Mouse (Mus musculus): ENCODE measurements around the gene Ccdc88c. TPM values are rescaled to one million over a fixed set of nuclear protein-coding genes. Genes with fewer than 3 reads are reported as not detected.
A peak's percentile ranks its signal among the peaks of the same experiment; 100 is the strongest.

Ccdc88c gene
- polyA plus RNA-seq, 1 experiment from 2014 or later = 5.9 TPM

DNA sequence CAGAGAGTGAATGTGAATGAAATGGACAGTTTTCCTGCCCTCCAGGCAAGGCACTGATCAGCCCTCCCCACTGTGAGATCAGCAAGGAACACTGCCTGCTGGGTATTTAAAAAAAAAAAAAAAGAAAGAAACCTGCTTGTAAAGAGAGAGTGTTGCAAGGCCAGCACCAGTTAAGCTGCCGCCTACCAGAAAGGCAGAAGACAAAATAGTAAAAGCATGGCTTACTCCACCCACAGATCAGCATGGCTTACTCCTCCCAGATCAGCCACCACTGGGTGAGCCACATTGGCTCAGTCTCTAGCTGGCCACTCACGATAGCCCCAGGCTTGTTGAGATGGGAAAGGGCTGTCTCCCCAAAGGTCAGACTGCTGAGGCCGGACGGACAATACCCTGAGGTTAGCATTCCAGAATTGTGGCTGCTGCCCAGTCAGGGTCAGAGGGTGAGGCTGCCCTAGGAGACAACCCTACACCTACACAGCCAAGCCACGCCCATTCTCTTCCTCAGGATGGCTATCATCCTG lies 32.4 kb downstream of the Ccdc88c start:
- 43% methylated on average over 5 of the region's 5 CpGs for WGBS (ENCODE audit: insufficient replicate concordance)
- H3K9me3 ChIP-seq (replicated peaks; ENCODE audit: control insufficient read depth, low read length) = no peaks in the 10 kb centered on the region
- no peak overlapping the region for H3K4me2 ChIP-seq (ENCODE audit: low read depth, low read length)
- peak overlapping the region; percentile 19; the same call in 1 of the 2 replicates for H3K27ac ChIP-seq (ENCODE audit: low read length)
- peak; percentile 20 for ATAC-seq (ENCODE audit: low read depth)
- no peak overlapping the region; the same call in 1 of the 2 replicates for H3K9ac ChIP-seq (ENCODE audit: low read depth, low read length)
- no peaks in the 10 kb centered on the region for H3K36me3 ChIP-seq (ENCODE audit: control insufficient read depth, insufficient read depth)
- no peak overlapping the region for H3K4me3 ChIP-seq (ENCODE audit: low read depth, low read length)
- H3K4me1 ChIP-seq (ENCODE audit: control insufficient read depth, low read depth, low read length) = peaks cover 57% of the 10 kb centered on the region
- no peaks in the 10 kb centered on the region for H3K27me3 ChIP-seq (ENCODE audit: control insufficient read depth, insufficient read depth, low read depth, low read length)

DNA sequence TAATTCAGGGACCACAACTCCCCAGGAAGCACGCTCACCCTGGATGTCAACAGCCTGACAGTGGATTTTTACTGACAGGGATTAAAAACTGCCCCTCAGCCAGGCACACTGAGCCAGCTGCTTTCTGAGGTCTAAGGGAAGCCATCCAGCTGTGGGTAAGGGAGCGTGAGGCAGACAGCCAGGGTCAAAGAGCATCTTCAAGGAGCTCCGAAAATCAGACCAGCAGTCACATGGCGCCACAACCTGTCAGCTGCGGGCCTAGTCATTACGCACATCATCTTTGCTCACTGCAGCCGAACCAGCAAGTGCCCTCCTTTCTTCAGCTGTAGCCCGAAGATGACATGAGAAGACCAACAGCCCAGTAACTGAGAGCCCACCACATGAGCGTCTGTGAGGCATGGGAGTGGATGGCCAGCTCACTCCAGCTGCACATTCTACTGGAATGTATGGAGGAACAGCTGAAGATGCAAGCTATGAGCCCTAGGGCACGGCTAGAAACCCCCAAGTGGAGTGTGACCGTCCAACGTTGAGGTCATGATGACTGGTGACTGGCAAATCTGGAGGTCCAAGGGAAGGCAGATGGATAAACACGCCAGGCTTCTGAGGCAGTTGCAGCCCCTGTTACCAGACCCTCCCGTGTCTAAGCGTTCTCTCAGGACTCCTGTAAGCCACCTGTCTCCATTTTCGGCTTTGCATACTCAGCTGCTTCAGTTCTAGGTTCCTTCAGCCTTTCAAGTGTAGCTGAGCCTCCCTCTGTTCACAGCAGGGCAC lies 33.1 kb downstream of the Ccdc88c start:
- Histone ChIP-seq H3K4me3 (ENCODE audit: low read depth, low read length) (no peak overlapping the region), H3K27ac (ENCODE audit: low read length) (peak overlapping the region; percentile 19; the same call in 1 of the 2 replicates), H3K4me2 (ENCODE audit: low read depth, low read length) (no peak overlapping the region), H3K4me1 (ENCODE audit: control insufficient read depth, low read depth, low read length) (peaks cover 52% of the 10 kb centered on the region), H3K9me3 (replicated peaks; ENCODE audit: control insufficient read depth, low read length) (no peaks in the 10 kb centered on the region), H3K36me3 (ENCODE audit: control insufficient read depth, insufficient read depth) (no peaks in the 10 kb centered on the region), H3K27me3 (ENCODE audit: control insufficient read depth, insufficient read depth, low read depth, low read length) (no peaks in the 10 kb centered on the region), H3K9ac (ENCODE audit: low read depth, low read length) (no peak overlapping the region; the same call in 1 of the 2 replicates)
- no peak for ATAC-seq (ENCODE audit: low read depth)
- 81% methylated on average over 16 of the region's 16 CpGs for WGBS (ENCODE audit: insufficient replicate concordance)

DNA sequence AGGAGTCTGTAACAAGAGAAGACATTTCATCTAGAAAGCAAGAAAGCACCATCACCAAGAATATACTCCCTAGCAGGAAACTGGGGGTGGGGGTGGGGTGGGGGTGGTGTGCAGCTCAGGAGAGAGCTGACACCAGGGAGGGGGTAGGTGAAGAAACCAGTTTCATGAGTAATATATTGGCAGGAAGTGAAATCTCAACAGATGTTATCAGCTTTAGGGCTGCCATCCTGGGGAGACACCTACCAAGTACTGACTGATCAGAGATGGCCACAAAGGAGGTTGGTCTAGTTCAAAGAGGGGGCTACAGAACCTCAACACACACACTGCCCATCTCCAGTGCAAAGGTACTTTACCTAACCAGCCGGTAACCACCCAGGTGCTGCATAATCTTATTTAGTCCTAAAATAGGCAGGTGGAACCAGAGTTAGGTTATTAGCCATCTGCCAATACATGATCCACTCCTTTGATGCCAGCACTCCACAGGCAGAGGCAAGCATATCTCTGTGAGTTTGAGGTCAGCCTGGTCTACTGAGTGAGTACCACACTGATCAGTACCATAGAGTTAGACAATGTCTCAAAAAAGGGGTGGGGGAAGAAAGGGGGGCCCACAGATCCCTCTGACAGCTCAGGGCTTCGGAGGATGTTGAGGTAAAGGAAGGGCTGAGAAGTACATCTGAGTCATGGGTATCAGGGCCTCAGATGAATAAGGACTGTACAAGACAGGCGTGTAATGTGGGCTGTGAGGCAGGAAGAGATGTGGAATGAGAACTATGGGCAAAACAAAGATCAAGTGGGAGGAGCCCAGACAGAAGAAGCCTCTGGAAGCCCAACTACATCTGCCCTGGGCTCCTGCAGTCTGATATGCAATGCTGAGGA lies 34.5 kb downstream of the Ccdc88c start:
- no peak overlapping the region for H3K9ac ChIP-seq (ENCODE audit: low read depth, low read length)
- no peak for ATAC-seq (ENCODE audit: low read depth)
- H3K36me3 ChIP-seq (ENCODE audit: control insufficient read depth, insufficient read depth) = no peaks in the 10 kb centered on the region
- peaks cover 39% of the 10 kb centered on the region for H3K4me1 ChIP-seq (ENCODE audit: control insufficient read depth, low read depth, low read length)
- no peak overlapping the region for H3K27ac ChIP-seq (ENCODE audit: low read length)
- H3K27me3 ChIP-seq (ENCODE audit: control insufficient read depth, insufficient read depth, low read depth, low read length) = no peaks in the 10 kb centered on the region
- H3K4me2 ChIP-seq (ENCODE audit: low read depth, low read length) = no peak overlapping the region
- WGBS (ENCODE audit: insufficient replicate concordance) = 68% methylated on average over 3 of the region's 3 CpGs
- H3K4me3 ChIP-seq (ENCODE audit: low read depth, low read length) = no peak overlapping the region
- H3K9me3 ChIP-seq (replicated peaks; ENCODE audit: control insufficient read depth, low read length) = no peaks in the 10 kb centered on the region

DNA sequence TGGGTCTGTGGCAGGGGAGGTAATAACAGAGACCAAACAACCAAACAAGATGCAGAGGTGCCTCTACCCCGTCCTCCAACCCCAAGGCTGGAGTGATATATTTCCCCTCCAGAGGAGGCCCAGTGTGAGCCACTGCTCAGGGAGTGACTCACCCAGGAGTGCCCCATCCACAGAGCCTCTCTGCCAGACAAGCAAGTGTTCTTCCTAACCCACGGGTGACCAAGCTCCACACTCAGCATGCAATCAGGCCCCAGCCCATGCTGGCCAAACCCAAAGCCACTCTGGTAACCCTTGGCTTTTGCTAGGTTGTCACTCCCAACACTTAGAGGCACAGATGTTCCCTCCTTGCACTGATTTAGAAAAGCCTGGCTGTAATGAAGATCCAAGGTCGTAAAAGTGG lies 35.7 kb downstream of the Ccdc88c start:
- Histone ChIP-seq H3K4me3 (ENCODE audit: low read depth, low read length) (no peak overlapping the region), H3K36me3 (ENCODE audit: control insufficient read depth, insufficient read depth) (no peaks in the 10 kb centered on the region), H3K27me3 (ENCODE audit: control insufficient read depth, insufficient read depth, low read depth, low read length) (no peaks in the 10 kb centered on the region), H3K4me1 (ENCODE audit: control insufficient read depth, low read depth, low read length) (peaks cover 27% of the 10 kb centered on the region), H3K9ac (ENCODE audit: low read depth, low read length) (no peak overlapping the region), H3K27ac (ENCODE audit: low read length) (no peak overlapping the region), H3K9me3 (replicated peaks; ENCODE audit: control insufficient read depth, low read length) (no peaks in the 10 kb centered on the region), H3K4me2 (ENCODE audit: low read depth, low read length) (no peak overlapping the region)
- WGBS (ENCODE audit: insufficient replicate concordance) = 56% methylated on average over 3 of the region's 3 CpGs
- ATAC-seq (ENCODE audit: low read depth) = no peak

DNA sequence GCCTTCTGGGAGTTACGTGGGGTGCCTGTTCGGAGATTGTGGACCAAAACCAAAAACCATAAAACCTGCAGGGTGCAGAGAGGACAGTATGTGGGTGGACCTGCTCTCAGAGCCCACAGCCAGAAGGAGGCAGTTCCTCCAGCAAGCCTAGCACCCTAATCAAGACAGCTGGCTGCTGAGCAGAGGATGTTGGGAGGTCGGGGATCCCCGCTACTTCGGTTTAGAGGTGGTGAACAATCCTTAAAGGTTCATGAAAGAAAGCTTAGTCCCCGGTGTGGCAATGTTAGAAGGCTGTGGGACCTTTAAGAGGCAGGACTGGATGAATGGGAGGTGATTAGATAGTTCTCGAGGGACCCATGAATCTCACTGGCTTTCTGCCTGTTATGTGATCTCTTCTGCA lies 36.4 kb downstream of the Ccdc88c start:
- Histone ChIP-seq H3K36me3 (ENCODE audit: control insufficient read depth, insufficient read depth) (no peaks in the 10 kb centered on the region), H3K9me3 (replicated peaks; ENCODE audit: control insufficient read depth, low read length) (no peaks in the 10 kb centered on the region), H3K4me2 (ENCODE audit: low read depth, low read length) (no peak overlapping the region), H3K27me3 (ENCODE audit: control insufficient read depth, insufficient read depth, low read depth, low read length) (no peaks in the 10 kb centered on the region), H3K4me1 (ENCODE audit: control insufficient read depth, low read depth, low read length) (peaks cover 21% of the 10 kb centered on the region), H3K9ac (ENCODE audit: low read depth, low read length) (no peak overlapping the region), H3K27ac (ENCODE audit: low read length) (no peak overlapping the region), H3K4me3 (ENCODE audit: low read depth, low read length) (no peak overlapping the region)
- WGBS (ENCODE audit: insufficient replicate concordance) = 69% methylated on average over 7 of the region's 7 CpGs
- ATAC-seq (ENCODE audit: low read depth) = no peak

DNA sequence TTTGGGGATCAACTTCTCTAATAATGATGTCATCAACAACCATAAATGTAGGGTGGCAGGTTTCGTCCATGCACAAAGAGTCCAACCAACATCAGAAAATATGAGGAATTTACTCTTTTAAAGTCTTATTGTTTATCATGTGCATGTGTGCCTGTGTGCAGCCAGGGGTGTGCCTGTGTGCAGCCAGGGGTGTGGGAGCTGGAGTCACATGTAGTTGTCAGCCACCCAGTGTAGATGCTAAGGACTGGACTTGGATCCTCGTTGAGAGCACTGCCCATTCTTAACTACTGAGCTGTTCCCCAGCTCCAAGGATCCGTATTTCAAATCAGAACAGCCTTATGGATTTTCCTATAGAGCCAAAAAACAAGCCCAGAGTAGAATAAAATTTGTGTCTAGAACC lies 37.7 kb downstream of the Ccdc88c start:
- no peaks in the 10 kb centered on the region for H3K27me3 ChIP-seq (ENCODE audit: control insufficient read depth, insufficient read depth, low read depth, low read length)
- ATAC-seq (ENCODE audit: low read depth) = no peak
- no peaks in the 10 kb centered on the region for H3K36me3 ChIP-seq (ENCODE audit: control insufficient read depth, insufficient read depth)
- peak overlapping the region; percentile 4; the same call in 1 of the 2 replicates for H3K27ac ChIP-seq (ENCODE audit: low read length)
- H3K9me3 ChIP-seq (replicated peaks; ENCODE audit: control insufficient read depth, low read length) = no peaks in the 10 kb centered on the region
- no peak overlapping the region for H3K9ac ChIP-seq (ENCODE audit: low read depth, low read length)
- H3K4me3 ChIP-seq (ENCODE audit: low read depth, low read length) = no peak overlapping the region
- 75% methylated on average over 3 of the region's 3 CpGs for WGBS (ENCODE audit: insufficient replicate concordance)
- no peak overlapping the region for H3K4me2 ChIP-seq (ENCODE audit: low read depth, low read length)
- H3K4me1 ChIP-seq (ENCODE audit: control insufficient read depth, low read depth, low read length) = peaks cover 7% of the 10 kb centered on the region

DNA sequence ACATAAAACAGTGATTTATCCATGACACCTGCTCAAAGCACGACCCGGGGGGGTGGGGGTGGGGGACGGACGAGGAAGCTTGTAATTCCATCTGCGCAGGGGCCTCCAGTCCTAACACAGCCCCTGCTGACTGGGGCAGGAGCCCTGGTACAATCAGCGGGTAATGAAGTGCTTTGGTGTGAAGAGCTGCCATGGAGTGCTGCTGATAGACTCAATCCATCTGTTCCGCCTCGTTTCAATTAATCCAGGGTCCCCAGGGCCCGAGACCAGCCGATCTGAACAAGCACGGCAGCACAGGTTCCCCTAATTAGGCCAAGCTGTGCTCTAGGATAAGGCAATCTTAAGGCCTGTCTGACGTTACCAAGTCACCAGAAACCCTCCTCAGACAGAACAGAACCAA lies 38.6 kb downstream of the Ccdc88c start:
- H3K4me3 ChIP-seq (ENCODE audit: low read depth, low read length) = no peak overlapping the region
- ATAC-seq (ENCODE audit: low read depth) = no peak
- no peaks in the 10 kb centered on the region for H3K9me3 ChIP-seq (replicated peaks; ENCODE audit: control insufficient read depth, low read length)
- H3K27me3 ChIP-seq (ENCODE audit: control insufficient read depth, insufficient read depth, low read depth, low read length) = no peaks in the 10 kb centered on the region
- no peaks in the 10 kb centered on the region; the same call in 1 of the 2 replicates for H3K4me1 ChIP-seq (ENCODE audit: control insufficient read depth, low read depth, low read length)
- H3K4me2 ChIP-seq (ENCODE audit: low read depth, low read length) = no peak overlapping the region
- WGBS (ENCODE audit: insufficient replicate concordance) = 72% methylated on average over 12 of the region's 12 CpGs
- H3K27ac ChIP-seq (ENCODE audit: low read length) = no peak overlapping the region
- H3K36me3 ChIP-seq (ENCODE audit: control insufficient read depth, insufficient read depth) = no peaks in the 10 kb centered on the region
- no peak overlapping the region for H3K9ac ChIP-seq (ENCODE audit: low read depth, low read length)

DNA sequence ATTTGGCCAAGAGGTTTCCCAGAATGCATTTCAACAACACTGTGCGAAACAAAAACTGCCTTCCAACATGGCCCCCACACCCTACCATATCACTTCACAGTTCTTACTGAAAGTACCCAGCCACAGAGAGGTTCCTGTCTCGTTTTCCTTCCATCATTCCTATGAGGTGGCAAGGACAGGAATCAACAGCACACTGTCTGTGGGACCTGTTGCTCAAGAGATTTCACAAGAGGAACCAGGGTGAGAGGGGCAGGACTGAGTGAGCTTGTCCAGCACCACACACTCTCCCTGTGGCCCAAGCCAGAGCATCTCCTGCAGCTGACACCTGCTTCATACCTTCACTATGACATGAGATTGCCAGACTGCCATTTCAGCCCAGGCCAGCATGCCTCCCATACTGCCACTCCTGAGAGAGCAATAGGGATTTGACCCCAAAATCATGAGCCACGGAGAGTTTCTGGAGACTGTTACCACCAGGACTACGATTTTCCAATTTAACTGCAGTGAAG lies 39.0 kb downstream of the Ccdc88c start:
- ATAC-seq (ENCODE audit: low read depth) = peak; percentile 38; the same call in 1 of the 2 replicates
- WGBS (ENCODE audit: insufficient replicate concordance) = 62% methylated on average over 4 of the region's 4 CpGs
- Histone ChIP-seq H3K9ac (ENCODE audit: low read depth, low read length) (no peak overlapping the region), H3K4me2 (ENCODE audit: low read depth, low read length) (no peak overlapping the region), H3K27ac (ENCODE audit: low read length) (no peak overlapping the region), H3K4me3 (ENCODE audit: low read depth, low read length) (no peak overlapping the region), H3K36me3 (ENCODE audit: control insufficient read depth, insufficient read depth) (no peaks in the 10 kb centered on the region), H3K4me1 (ENCODE audit: control insufficient read depth, low read depth, low read length) (peaks cover 3% of the 10 kb centered on the region), H3K27me3 (ENCODE audit: control insufficient read depth, insufficient read depth, low read depth, low read length) (no peaks in the 10 kb centered on the region), H3K9me3 (replicated peaks; ENCODE audit: control insufficient read depth, low read length) (no peaks in the 10 kb centered on the region)
